Mouse (Mus musculus): ENCODE measurements at regions not wholly inside any gene's neighbourhood (a gene's known extent, or its start where the extent isn't known, plus 50 kb on each side); places are given as distances from the start of the nearest gene placed in this dataset.
"Not testable (repeated sequence)": the region's sequence is repeated elsewhere in the genome, so short reads cannot be mapped to it uniquely, and the experiment has no call there.

GRCm38 (mm10) chr13:16490680-16491079 lies 479.0 kb downstream of the Inhba start:
- not testable (repeated sequence) for TF ChIP-seq POLR2A (IDR thresholded peaks at IDR 0.05; ENCODE audit: control insufficient read depth, low read depth, low read length); CTCF (IDR thresholded peaks at IDR 0.05; ENCODE audit: control insufficient read depth, insufficient read depth, insufficient replicate concordance, low read depth, low read length)

Measured in testis, adult 2 months (tissue).